Mouse (Mus musculus): ENCODE data around the gene Ctsl. TPM values are rescaled to one million over a fixed set of nuclear protein-coding genes. Genes with fewer than 3 reads are reported as not detected.
A peak's percentile ranks its signal among the peaks of the same experiment; 100 is the strongest.

Gene Ctsl
- polyA plus RNA-seq, 1 experiment from 2014 or later, result 1,130 TPM

DNA sequence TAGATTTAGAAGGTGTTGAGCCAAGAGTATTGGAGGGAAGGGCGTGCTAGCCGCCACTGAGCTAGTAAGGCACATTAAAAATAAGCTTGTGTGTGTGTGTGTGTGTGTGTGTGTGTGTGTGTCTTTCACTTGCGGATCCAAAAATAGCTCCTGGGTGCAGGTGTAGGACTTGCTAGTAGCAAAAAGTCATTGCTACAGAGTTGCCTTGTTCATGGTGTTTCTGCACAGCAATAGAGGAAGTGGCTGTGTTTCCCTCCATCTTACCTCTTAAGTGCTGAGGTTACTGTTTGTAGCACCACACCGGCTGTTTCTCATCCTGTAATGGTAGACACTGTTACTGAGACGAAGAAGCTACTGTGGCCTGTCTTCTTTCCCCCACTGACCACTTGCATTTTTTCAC, 37.3 kb upstream of the Ctsl start:
- Histone ChIP-seq H3K36me3 (replicated peaks; ENCODE audit: insufficient read depth, low read length) (no peaks in the 10 kb centered on the region), H3K27me3 (ENCODE audit: insufficient read depth, low read length) (no peaks in the 10 kb centered on the region), H3K4me3 (ENCODE audit: low read depth, low read length) (no peak overlapping the region), H3K9me3 (ENCODE audit: low read length) (no peaks in the 10 kb centered on the region), H3K4me1 (ENCODE audit: insufficient read depth) (peaks cover 23% of the 10 kb centered on the region; the same call in 1 of the 2 replicates), H3K27ac (ENCODE audit: low read depth) (no peak overlapping the region), H3K4me2 (ENCODE audit: low read depth, low read length) (no peak overlapping the region), H3K9ac (replicated peaks) (no peak overlapping the region)
- no peak for TF ChIP-seq EP300 (IDR thresholded peaks at IDR 0.05; ENCODE audit: low read depth)
- 75% methylated on average over 5 of the region's 5 CpGs for WGBS (ENCODE audit: insufficient replicate concordance)
- no peak for ATAC-seq
- no peak for DNase-seq

DNA sequence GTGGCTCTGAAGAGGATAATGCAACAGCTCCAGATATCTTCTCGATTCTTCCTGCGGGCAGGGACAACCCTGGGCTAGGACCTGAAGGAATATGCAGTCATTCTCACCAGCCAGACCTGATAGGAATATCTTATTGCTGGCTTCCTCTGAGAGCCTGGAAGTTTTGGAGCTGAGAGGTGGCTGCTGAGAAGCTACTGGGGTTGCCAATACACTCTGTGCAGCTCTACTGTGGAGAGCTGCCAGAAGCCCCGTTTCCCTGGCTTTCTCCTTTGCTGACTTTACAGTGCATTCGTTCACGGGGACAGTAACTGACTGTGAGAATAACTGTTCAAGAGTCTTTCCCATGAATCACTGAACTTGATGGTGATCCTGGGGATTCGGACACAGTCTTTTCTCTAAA, 34.9 kb upstream of the Ctsl start:
- no peak for TF ChIP-seq CTCF (IDR thresholded peaks at IDR 0.05; ENCODE audit: low read depth)
- no peak for TF ChIP-seq EP300 (IDR thresholded peaks at IDR 0.05; ENCODE audit: low read depth)
- no peak for DNase-seq
- Histone ChIP-seq H3K27ac (ENCODE audit: low read depth) (no peak overlapping the region), H3K27me3 (ENCODE audit: insufficient read depth, low read length) (no peaks in the 10 kb centered on the region), H3K36me3 (replicated peaks; ENCODE audit: insufficient read depth, low read length) (no peaks in the 10 kb centered on the region), H3K9ac (replicated peaks) (no peak overlapping the region), H3K4me1 (ENCODE audit: insufficient read depth) (peaks cover 29% of the 10 kb centered on the region), H3K9me3 (ENCODE audit: low read length) (no peaks in the 10 kb centered on the region), H3K4me3 (ENCODE audit: low read depth, low read length) (no peak overlapping the region), H3K4me2 (ENCODE audit: low read depth, low read length) (no peak overlapping the region)
- 77% methylated on average over 6 of the region's 6 CpGs for WGBS (ENCODE audit: insufficient replicate concordance)
- ATAC-seq, result no peak

DNA sequence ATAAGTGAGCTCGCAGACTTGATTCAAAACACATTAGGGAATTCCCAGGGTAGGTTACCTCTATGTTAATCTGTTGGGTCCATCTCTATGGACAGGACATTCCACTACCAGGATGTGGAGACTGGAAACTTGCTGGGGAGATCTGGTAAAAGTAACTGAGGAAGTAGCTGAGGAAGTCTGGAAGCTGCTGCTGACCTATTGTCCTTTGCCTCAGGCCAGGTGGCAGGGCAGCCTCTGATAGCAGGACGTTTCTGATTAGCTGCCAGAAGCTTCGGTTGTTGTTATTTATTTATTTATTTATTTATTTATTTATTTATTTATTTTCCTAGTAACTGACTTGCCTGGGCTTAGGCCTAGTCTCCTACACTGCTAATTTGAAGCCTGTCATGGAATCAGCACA, 32.8 kb upstream of the Ctsl start:
- no peak for DNase-seq
- Histone ChIP-seq H3K4me3 (ENCODE audit: low read depth, low read length) (no peak overlapping the region), H3K9me3 (ENCODE audit: low read length) (no peaks in the 10 kb centered on the region), H3K27ac (ENCODE audit: low read depth) (no peak overlapping the region; the same call in 1 of the 2 replicates), H3K27me3 (ENCODE audit: insufficient read depth, low read length) (no peaks in the 10 kb centered on the region), H3K4me1 (ENCODE audit: insufficient read depth) (peaks cover 28% of the 10 kb centered on the region), H3K9ac (replicated peaks) (no peak overlapping the region), H3K36me3 (replicated peaks; ENCODE audit: insufficient read depth, low read length) (no peaks in the 10 kb centered on the region), H3K4me2 (ENCODE audit: low read depth, low read length) (no peak overlapping the region)
- TF ChIP-seq EP300 (IDR thresholded peaks at IDR 0.05; ENCODE audit: low read depth) (no peak), CTCF (IDR thresholded peaks at IDR 0.05; ENCODE audit: low read depth) (no peak)
- WGBS (ENCODE audit: insufficient replicate concordance), result 49% methylated on average over 3 of the region's 3 CpGs
- no peak for ATAC-seq

DNA sequence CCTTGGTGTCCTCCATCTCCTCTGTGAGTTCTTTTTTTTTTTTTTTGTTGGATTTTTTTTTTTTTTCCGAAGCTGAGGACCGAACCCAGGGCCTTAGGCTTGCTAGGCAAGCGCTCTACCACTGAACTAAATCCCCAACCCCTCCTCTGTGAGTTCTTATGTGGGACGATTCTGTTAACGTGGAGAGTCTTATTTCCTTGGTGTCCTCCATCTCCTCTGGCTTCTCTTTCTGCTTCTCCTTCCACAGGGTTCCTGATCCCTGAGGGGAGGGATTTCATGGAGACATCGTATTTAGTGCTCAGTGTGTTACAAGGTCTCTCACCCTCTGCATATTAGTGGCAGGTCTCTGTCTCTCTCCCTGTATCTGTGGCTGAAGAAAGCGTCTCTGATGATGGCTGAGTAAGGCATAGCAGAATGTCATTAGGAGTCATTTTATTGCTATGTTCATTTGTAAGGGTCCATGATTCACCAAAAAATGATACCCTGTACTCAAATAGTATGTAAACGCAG, 32.3 kb upstream of the Ctsl start:
- no peak overlapping the region for H3K4me3 ChIP-seq (ENCODE audit: low read depth, low read length)
- H3K27ac ChIP-seq (ENCODE audit: low read depth), result peak overlapping the region; percentile 94
- WGBS (ENCODE audit: insufficient replicate concordance), result 77% methylated on average over 8 of the region's 8 CpGs
- H3K9ac ChIP-seq (replicated peaks), result no peak overlapping the region
- DNase-seq (no peak), ATAC-seq (no peak)
- no peak for TF ChIP-seq EP300 (IDR thresholded peaks at IDR 0.05; ENCODE audit: low read depth)
- no peak for TF ChIP-seq CTCF (IDR thresholded peaks at IDR 0.05; ENCODE audit: low read depth)
- peaks cover 28% of the 10 kb centered on the region for H3K4me1 ChIP-seq (ENCODE audit: insufficient read depth)
- no peaks in the 10 kb centered on the region for H3K36me3 ChIP-seq (replicated peaks; ENCODE audit: insufficient read depth, low read length)
- no peaks in the 10 kb centered on the region for H3K9me3 ChIP-seq (ENCODE audit: low read length)
- 0 out of 2 replicates have a peak overlapping the region, but pooled peaks have one; percentile 38 for H3K4me2 ChIP-seq (ENCODE audit: low read depth, low read length)
- H3K27me3 ChIP-seq (ENCODE audit: insufficient read depth, low read length), result no peaks in the 10 kb centered on the region

DNA sequence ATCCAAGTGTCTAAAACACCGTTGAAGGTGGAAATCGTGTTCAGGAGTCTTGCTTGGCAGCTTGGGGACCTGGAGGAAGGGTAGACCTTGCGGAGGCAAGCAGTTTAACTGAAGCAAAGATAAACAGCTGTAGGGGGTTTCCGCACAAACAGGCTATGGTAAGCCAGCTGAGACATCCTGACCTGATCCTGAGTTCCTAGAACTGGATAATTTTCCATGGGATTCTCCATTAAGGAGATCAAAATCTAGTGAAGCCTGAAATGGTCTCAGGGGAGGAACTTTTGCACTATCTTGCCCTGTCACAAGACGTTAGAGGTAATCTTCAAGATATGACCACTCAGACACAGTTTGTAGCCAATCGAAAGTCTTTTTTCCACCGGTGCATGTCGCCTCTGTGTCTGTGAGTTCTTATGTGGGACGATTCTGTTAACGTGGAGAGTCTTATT, 31.8 kb upstream of the Ctsl start:
- peak overlapping the region; percentile 38 for H3K4me2 ChIP-seq (ENCODE audit: low read depth, low read length)
- H3K9ac ChIP-seq (replicated peaks), result peak overlapping the region; percentile 17
- ATAC-seq (no peak), DNase-seq (no peak)
- no peak overlapping the region for H3K4me3 ChIP-seq (ENCODE audit: low read depth, low read length)
- 44% methylated on average over 10 of the region's 10 CpGs for WGBS (ENCODE audit: insufficient replicate concordance)
- no peaks in the 10 kb centered on the region for H3K36me3 ChIP-seq (replicated peaks; ENCODE audit: insufficient read depth, low read length)
- no peaks in the 10 kb centered on the region for H3K27me3 ChIP-seq (ENCODE audit: insufficient read depth, low read length)
- peaks cover 24% of the 10 kb centered on the region for H3K4me1 ChIP-seq (ENCODE audit: insufficient read depth)
- no peaks in the 10 kb centered on the region for H3K9me3 ChIP-seq (ENCODE audit: low read length)
- TF ChIP-seq CTCF (IDR thresholded peaks at IDR 0.05; ENCODE audit: low read depth), result no peak
- TF ChIP-seq EP300 (IDR thresholded peaks at IDR 0.05; ENCODE audit: low read depth), result peak; percentile 35; the same call in 1 of the 2 replicates
- peak overlapping the region; percentile 94 for H3K27ac ChIP-seq (ENCODE audit: low read depth)

DNA sequence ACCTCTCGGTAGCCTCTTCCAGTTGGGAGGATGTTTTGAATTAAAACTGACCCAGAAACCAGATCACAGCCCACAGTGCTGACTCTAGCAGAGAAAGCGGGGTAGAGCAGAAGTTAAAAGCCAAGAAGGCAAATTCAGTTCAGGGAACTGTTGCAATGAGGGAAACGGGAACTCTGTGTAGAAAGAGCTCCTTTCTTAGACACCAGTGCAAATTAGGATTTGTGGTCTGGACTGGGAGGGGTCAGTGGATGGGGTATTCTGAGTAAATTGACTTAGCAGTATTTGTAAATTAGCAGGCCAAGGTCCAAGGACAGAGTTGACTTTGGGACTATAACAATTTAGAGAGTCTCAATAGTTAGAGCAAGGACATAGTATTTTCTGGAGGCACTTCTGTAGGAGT, 31.3 kb upstream of the Ctsl start:
- Histone ChIP-seq H3K4me1 (ENCODE audit: insufficient read depth) (peaks cover 23% of the 10 kb centered on the region), H3K4me3 (ENCODE audit: low read depth, low read length) (no peak overlapping the region), H3K27me3 (ENCODE audit: insufficient read depth, low read length) (no peaks in the 10 kb centered on the region), H3K4me2 (ENCODE audit: low read depth, low read length) (peak overlapping the region; percentile 38), H3K9ac (replicated peaks) (peak overlapping the region; percentile 31), H3K27ac (ENCODE audit: low read depth) (peak overlapping the region; percentile 94), H3K36me3 (replicated peaks; ENCODE audit: insufficient read depth, low read length) (no peaks in the 10 kb centered on the region), H3K9me3 (ENCODE audit: low read length) (no peaks in the 10 kb centered on the region)
- ATAC-seq (peak; percentile 12; the same call in 1 of the 2 replicates), DNase-seq (no peak)
- TF ChIP-seq EP300 (IDR thresholded peaks at IDR 0.05; ENCODE audit: low read depth) (0 out of 2 replicates have a peak, but pooled peaks have one; percentile 38), CTCF (IDR thresholded peaks at IDR 0.05; ENCODE audit: low read depth) (no peak)
- 16% methylated on average over 3 of the region's 3 CpGs for WGBS (ENCODE audit: insufficient replicate concordance)

Data from liver, postnatal 0 days (tissue).